Mouse (Mus musculus): ENCODE results near the gene Emc6. TPM values are rescaled to one million over a fixed set of nuclear protein-coding genes. Genes with fewer than 3 reads are reported as not detected.

Gene Emc6
- polyA plus RNA-seq, 1 experiment from 2014 or later, result 132 TPM

GRCm38 (mm10) chr11:73168071-73168470 lies 8.8 kb downstream of the Emc6 start:
- no peaks in the 10 kb centered on the region for H3K9me3 ChIP-seq (ENCODE audit: control insufficient read depth, low read length)
- no peak overlapping the region for H3K4me2 ChIP-seq (replicated peaks; ENCODE audit: low read depth, low read length)
- H3K4me1 ChIP-seq (replicated peaks; ENCODE audit: control insufficient read depth, insufficient read depth, low read length), result no peaks in the 10 kb centered on the region
- no peak for ATAC-seq (ENCODE audit: low FRiP score)
- H3K27me3 ChIP-seq (ENCODE audit: control insufficient read depth, insufficient read depth, low read length), result no peaks in the 10 kb centered on the region
- 86% methylated on average over 8 of the region's 8 CpGs for WGBS
- H3K36me3 ChIP-seq (ENCODE audit: control insufficient read depth, insufficient read depth, low read length), result no peaks in the 10 kb centered on the region
- DNase-seq (ENCODE audit: low spot score), result no peak
- H3K4me3 ChIP-seq (ENCODE audit: low read depth, low read length), result no peak overlapping the region
- no peak overlapping the region for H3K27ac ChIP-seq (ENCODE audit: low read depth, low read length)
- no peak overlapping the region for H3K9ac ChIP-seq (ENCODE audit: low read depth, low read length)

DNA sequence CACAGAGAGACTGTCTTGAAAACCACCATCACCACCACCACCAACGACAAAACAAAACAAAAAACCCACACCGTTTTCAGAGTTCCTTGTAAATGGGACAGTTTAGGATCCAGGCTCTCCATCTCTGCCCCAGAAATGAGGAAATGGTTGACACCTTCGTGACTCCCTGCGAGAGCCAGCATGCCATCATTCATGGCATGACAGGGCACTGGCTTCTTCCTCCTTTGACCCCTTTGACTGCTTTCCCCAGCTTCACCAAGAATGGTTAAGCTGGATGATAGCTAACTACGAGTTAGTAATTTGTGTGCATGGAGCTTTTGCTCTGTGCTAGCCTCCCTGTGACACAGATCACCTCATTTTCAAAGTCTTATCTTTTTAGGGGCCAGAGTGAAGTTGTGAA lies 14.6 kb downstream of the Emc6 start:
- no peak overlapping the region for H3K4me3 ChIP-seq (ENCODE audit: low read depth, low read length)
- WGBS, result 72% methylated on average over 5 of the region's 5 CpGs
- H3K9ac ChIP-seq (ENCODE audit: low read depth, low read length), result no peak overlapping the region
- H3K4me1 ChIP-seq (replicated peaks; ENCODE audit: control insufficient read depth, insufficient read depth, low read length), result peaks cover 3% of the 10 kb centered on the region; the same call in 1 of the 2 replicates
- no peaks in the 10 kb centered on the region for H3K36me3 ChIP-seq (ENCODE audit: control insufficient read depth, insufficient read depth, low read length)
- no peak overlapping the region for H3K4me2 ChIP-seq (replicated peaks; ENCODE audit: low read depth, low read length)
- ATAC-seq (ENCODE audit: low FRiP score) (no peak), DNase-seq (ENCODE audit: low spot score) (no peak)
- H3K27ac ChIP-seq (ENCODE audit: low read depth, low read length), result no peak overlapping the region
- peaks cover 13% of the 10 kb centered on the region for H3K27me3 ChIP-seq (ENCODE audit: control insufficient read depth, insufficient read depth, low read length)
- no peaks in the 10 kb centered on the region for H3K9me3 ChIP-seq (ENCODE audit: control insufficient read depth, low read length)

GRCm38 (mm10) chr11:73161616-73162015 lies 15.2 kb downstream of the Emc6 start:
- H3K9ac ChIP-seq (ENCODE audit: low read depth, low read length), result no peak overlapping the region
- H3K27me3 ChIP-seq (ENCODE audit: control insufficient read depth, insufficient read depth, low read length), result peaks cover 13% of the 10 kb centered on the region
- no peaks in the 10 kb centered on the region for H3K36me3 ChIP-seq (ENCODE audit: control insufficient read depth, insufficient read depth, low read length)
- H3K27ac ChIP-seq (ENCODE audit: low read depth, low read length), result no peak overlapping the region
- peaks cover 3% of the 10 kb centered on the region; the same call in 1 of the 2 replicates for H3K4me1 ChIP-seq (replicated peaks; ENCODE audit: control insufficient read depth, insufficient read depth, low read length)
- no peaks in the 10 kb centered on the region for H3K9me3 ChIP-seq (ENCODE audit: control insufficient read depth, low read length)
- H3K4me2 ChIP-seq (replicated peaks; ENCODE audit: low read depth, low read length), result no peak overlapping the region
- H3K4me3 ChIP-seq (ENCODE audit: low read depth, low read length), result no peak overlapping the region
- 91% methylated on average over 4 of the region's 4 CpGs for whole genome bisulfite sequencing
- no peak for DNase-seq (ENCODE audit: low spot score)
- no peak for ATAC-seq (ENCODE audit: low FRiP score)

DNA sequence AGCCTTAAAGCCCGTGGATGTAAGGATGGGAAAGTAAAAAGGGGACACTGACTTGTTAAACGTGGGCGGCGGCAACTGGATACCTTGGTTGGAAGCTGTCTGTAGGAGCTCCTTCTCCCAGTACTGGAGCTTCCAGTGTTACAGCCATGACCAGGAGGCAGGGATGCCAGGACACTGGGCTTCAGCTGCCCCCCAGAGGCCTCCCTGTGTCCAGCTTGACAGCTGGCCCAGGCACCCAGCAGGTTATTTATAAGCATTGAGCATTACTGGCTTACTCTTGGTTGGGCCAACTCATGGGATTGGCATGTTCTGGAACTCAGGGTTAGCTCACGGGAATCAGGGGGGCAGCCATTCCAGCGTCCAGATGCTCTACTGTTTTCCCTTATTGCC lies 16.0 kb downstream of the Emc6 start:
- H3K9me3 ChIP-seq (ENCODE audit: control insufficient read depth, low read length), result no peaks in the 10 kb centered on the region
- no peaks in the 10 kb centered on the region for H3K36me3 ChIP-seq (ENCODE audit: control insufficient read depth, insufficient read depth, low read length)
- H3K4me2 ChIP-seq (replicated peaks; ENCODE audit: low read depth, low read length), result peak overlapping the region; percentile 80
- peaks cover 13% of the 10 kb centered on the region for H3K27me3 ChIP-seq (ENCODE audit: control insufficient read depth, insufficient read depth, low read length)
- H3K4me1 ChIP-seq (replicated peaks; ENCODE audit: control insufficient read depth, insufficient read depth, low read length), result peaks cover 3% of the 10 kb centered on the region; the same call in 1 of the 2 replicates
- DNase-seq (ENCODE audit: low spot score) (no peak), ATAC-seq (ENCODE audit: low FRiP score) (no peak)
- H3K9ac ChIP-seq (ENCODE audit: low read depth, low read length), result no peak overlapping the region; the same call in 1 of the 2 replicates
- peak overlapping the region; percentile 36 for H3K4me3 ChIP-seq (ENCODE audit: low read depth, low read length)
- WGBS, result 34% methylated on average over 6 of the region's 6 CpGs
- no peak overlapping the region for H3K27ac ChIP-seq (ENCODE audit: low read depth, low read length)

DNA sequence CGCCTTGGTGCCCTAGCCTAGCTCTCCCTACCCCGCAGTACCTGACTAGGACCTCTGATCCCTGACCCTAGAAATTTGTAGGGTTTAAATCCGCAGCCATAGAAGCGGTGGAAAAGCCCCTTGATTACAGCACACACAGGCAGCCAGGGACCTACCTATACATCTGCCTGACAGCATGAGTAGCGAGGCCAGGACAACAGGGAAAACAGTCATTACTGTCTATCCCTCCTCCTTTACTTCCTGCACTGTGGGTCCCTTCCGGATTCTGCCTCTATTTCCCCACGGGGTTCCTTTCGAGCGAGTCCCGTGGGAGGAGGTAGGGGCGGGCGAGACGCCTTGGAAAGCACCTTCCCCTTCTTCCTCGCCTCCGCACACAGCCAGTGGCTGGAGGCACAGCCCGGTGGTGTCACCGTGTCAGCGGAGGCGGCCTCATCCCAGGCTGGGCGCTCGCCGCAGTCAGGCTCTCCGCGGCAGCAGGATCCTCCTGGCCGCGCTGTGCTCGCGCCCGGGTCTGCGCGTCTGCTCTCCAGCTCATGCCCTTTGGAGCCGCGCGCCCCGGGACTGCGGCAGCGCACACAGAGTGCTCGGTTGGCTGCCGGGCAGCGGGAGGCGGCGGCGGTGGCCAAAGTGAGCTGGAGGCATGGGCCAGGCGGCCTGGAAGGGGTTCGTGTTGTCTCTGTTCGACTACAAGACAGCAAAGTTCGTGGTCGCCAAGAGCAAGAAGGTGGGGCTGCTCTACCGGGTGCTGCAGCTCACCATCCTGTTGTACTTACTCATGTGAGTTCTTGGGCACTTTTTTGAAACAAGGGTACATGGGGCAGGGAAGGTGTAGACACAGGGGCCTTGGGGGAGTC lies 16.7 kb downstream of the Emc6 start, which contains the start of gene P2rx5:
P2rx5 (plus strand) TSS at position 465 of the 854 bp plus-strand sequence.
- Histone ChIP-seq H3K4me1 (replicated peaks; ENCODE audit: control insufficient read depth, insufficient read depth, low read length) (peaks cover 3% of the 10 kb centered on the region; the same call in 1 of the 2 replicates), H3K27me3 (ENCODE audit: control insufficient read depth, insufficient read depth, low read length) (peaks cover 13% of the 10 kb centered on the region), H3K27ac (ENCODE audit: low read depth, low read length) (no peak within 1 kb of the TSS), H3K4me3 (ENCODE audit: low read depth, low read length) (peak within 1 kb of the TSS; percentile 36), H3K4me2 (replicated peaks; ENCODE audit: low read depth, low read length) (peak within 1 kb of the TSS; percentile 80), H3K9ac (ENCODE audit: low read depth, low read length) (peak within 1 kb of the TSS; percentile 53; the same call in 1 of the 2 replicates), H3K36me3 (ENCODE audit: control insufficient read depth, insufficient read depth, low read length) (no peaks in the 10 kb centered on the region), H3K9me3 (ENCODE audit: control insufficient read depth, low read length) (no peaks in the 10 kb centered on the region)
- ATAC-seq (ENCODE audit: low FRiP score) (peak; percentile 63), DNase-seq (ENCODE audit: low spot score) (peak; percentile 63)
- 2% methylated on average over 49 of the region's 49 CpGs for WGBS

- ATAC-seq (ENCODE audit: low FRiP score) (no peak), DNase-seq (ENCODE audit: low spot score) (no peak)
- Histone ChIP-seq H3K9me3 (ENCODE audit: control insufficient read depth, low read length) (no peaks in the 10 kb centered on the region), H3K36me3 (ENCODE audit: control insufficient read depth, insufficient read depth, low read length) (no peaks in the 10 kb centered on the region), H3K27me3 (ENCODE audit: control insufficient read depth, insufficient read depth, low read length) (peaks cover 7% of the 10 kb centered on the region; the same call in 1 of the 2 replicates), H3K27ac (ENCODE audit: low read depth, low read length) (no peak overlapping the region), H3K4me1 (replicated peaks; ENCODE audit: control insufficient read depth, insufficient read depth, low read length) (peaks cover under 1% of the 10 kb centered on the region; the same call in 1 of the 2 replicates), H3K4me3 (ENCODE audit: low read depth, low read length) (no peak overlapping the region), H3K9ac (ENCODE audit: low read depth, low read length) (no peak overlapping the region), H3K4me2 (replicated peaks; ENCODE audit: low read depth, low read length) (no peak overlapping the region)
- WGBS, result 85% methylated on average over 6 of the region's 6 CpGs
These were observed 21.8 kb downstream of the Emc6 start for GRCm38 (mm10) chr11:73155071-73155470.

- Histone ChIP-seq H3K4me3 (ENCODE audit: low read depth, low read length) (no peak overlapping the region), H3K36me3 (ENCODE audit: control insufficient read depth, insufficient read depth, low read length) (no peaks in the 10 kb centered on the region), H3K9ac (ENCODE audit: low read depth, low read length) (no peak overlapping the region), H3K9me3 (ENCODE audit: control insufficient read depth, low read length) (no peaks in the 10 kb centered on the region), H3K27me3 (ENCODE audit: control insufficient read depth, insufficient read depth, low read length) (no peaks in the 10 kb centered on the region), H3K27ac (ENCODE audit: low read depth, low read length) (no peak overlapping the region), H3K4me2 (replicated peaks; ENCODE audit: low read depth, low read length) (no peak overlapping the region), H3K4me1 (replicated peaks; ENCODE audit: control insufficient read depth, insufficient read depth, low read length) (no peaks in the 10 kb centered on the region)
- no peak for DNase-seq (ENCODE audit: low spot score)
- ATAC-seq (ENCODE audit: low FRiP score), result no peak
- 79% methylated on average over 9 of the region's 9 CpGs for WGBS
These were observed 28.6 kb downstream of the Emc6 start for GRCm38 (mm10) chr11:73148209-73148608.

DNA sequence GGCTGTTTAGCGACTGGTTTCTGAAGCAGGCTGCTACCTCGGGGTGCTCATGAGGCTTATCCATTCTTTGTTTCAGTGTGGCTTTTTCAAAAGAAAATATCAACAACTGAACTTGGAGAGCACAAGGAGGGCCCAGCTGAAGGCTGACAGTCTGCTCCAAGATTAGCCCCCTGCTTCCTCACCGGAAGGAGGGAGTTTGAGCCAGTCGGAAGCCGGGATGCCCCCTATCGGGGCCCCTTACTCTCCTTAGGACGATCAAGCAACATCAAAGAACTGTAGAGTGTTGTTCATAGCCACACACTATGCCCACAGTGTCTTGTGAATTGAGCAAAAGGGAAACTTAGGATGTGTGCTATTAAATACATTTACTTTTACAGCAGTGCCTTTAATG lies 29.9 kb downstream of the Emc6 start:
- WGBS, result 67% methylated on average over 7 of the region's 7 CpGs
- H3K4me3 ChIP-seq (ENCODE audit: low read depth, low read length), result no peak overlapping the region
- DNase-seq (ENCODE audit: low spot score) (no peak), ATAC-seq (ENCODE audit: low FRiP score) (no peak)
- H3K36me3 ChIP-seq (ENCODE audit: control insufficient read depth, insufficient read depth, low read length), result no peaks in the 10 kb centered on the region
- H3K4me2 ChIP-seq (replicated peaks; ENCODE audit: low read depth, low read length), result no peak overlapping the region
- H3K4me1 ChIP-seq (replicated peaks; ENCODE audit: control insufficient read depth, insufficient read depth, low read length), result no peaks in the 10 kb centered on the region
- no peak overlapping the region for H3K27ac ChIP-seq (ENCODE audit: low read depth, low read length)
- H3K9ac ChIP-seq (ENCODE audit: low read depth, low read length), result no peak overlapping the region
- H3K9me3 ChIP-seq (ENCODE audit: control insufficient read depth, low read length), result no peaks in the 10 kb centered on the region
- no peaks in the 10 kb centered on the region for H3K27me3 ChIP-seq (ENCODE audit: control insufficient read depth, insufficient read depth, low read length)

All from hindbrain, embryonic 11.5 days (tissue).